Mouse (Mus musculus): ENCODE measurements at regions not wholly inside any gene's neighbourhood (a gene's known extent, or its start where the extent isn't known, plus 50 kb on each side); places are given as distances from the start of the nearest gene placed in this dataset.

GRCm38 (mm10) chr19:18420381-18420785 is 211.2 kb downstream of the Ostf1 start:
- TF ChIP-seq CTCF (IDR thresholded peaks at IDR 0.05; ENCODE audit: borderline replicate concordance, insufficient read depth, low read depth, low read length) (no peak), POLR2A (IDR thresholded peaks at IDR 0.05; ENCODE audit: borderline replicate concordance, insufficient read depth, low read length) (no peak)

Data from cerebellum, adult 2 months (tissue).